Mouse (Mus musculus) spleen, adult 2 months (tissue): ENCODE results near the gene Tbc1d1.

Experiments used
- CTCF ChIP-seq: fragments of 200-500 bp; IDR thresholded peaks from 2 replicates; pipeline ENCODE4 v1.5.1; 2011; ENCODE audit warnings: mild to moderate bottlenecking, inconsistent platforms; ENCODE audit not compliant: insufficient read depth, insufficient read length, insufficient replicate concordance; ENCODE audit errors: extremely low read depth
- POLR2A ChIP-seq: fragments of 200-500 bp; IDR thresholded peaks from 2 replicates; pipeline ENCODE4 v1.6.1; 2011; ENCODE audit warnings: low read depth, low read length, inconsistent platforms

GRCm38 (mm10) chr5:64263348-64263747, 107.2 kb downstream of the Tbc1d1 start:
- no peak for TF ChIP-seq CTCF
- no peak for TF ChIP-seq POLR2A
